Mouse (Mus musculus) frontal cortex, postnatal 25 days (tissue): ENCODE data around the gene Col23a1.
A peak's percentile ranks its signal among the peaks of the same experiment; 100 is the strongest.
"Not testable (repeated sequence)": the region's sequence is repeated elsewhere in the genome, so short reads cannot be mapped to it uniquely, and the experiment has no call there.

Source experiments
- DNase-seq, 2 experiments: peaks; one replicate each; pipeline ENCODE4 v3.0.0; 2022; ENCODE audit warnings: low spot score in 2 of 2

Col23a1 gene

GRCm38 (mm10) chr11:51328387-51328942 is 38.7 kb downstream of the Col23a1 start:
- no peak for DNase-seq

- no peak for DNase-seq
Observed at GRCm38 (mm10) chr11:51329837-51330714, 40.4 kb downstream of the Col23a1 start.

GRCm38 (mm10) chr11:51334017-51334416 is 44.3 kb downstream of the Col23a1 start:
- DNase-seq: no peak

GRCm38 (mm10) chr11:51337585-51337984 is 47.9 kb downstream of the Col23a1 start:
- DNase-seq: peak in 1 of 2 experiments; percentile 16

- DNase-seq: no peak
Observed at GRCm38 (mm10) chr11:51338416-51338815, 48.7 kb downstream of the Col23a1 start.

- no peak for DNase-seq
Observed at GRCm38 (mm10) chr11:51341091-51341490, 51.4 kb downstream of the Col23a1 start.

GRCm38 (mm10) chr11:51342776-51343175 is 53.1 kb downstream of the Col23a1 start:
- DNase-seq: peak; percentile 40 to 52

- no peak for DNase-seq
Observed at GRCm38 (mm10) chr11:51343312-51343711, 53.6 kb downstream of the Col23a1 start.

GRCm38 (mm10) chr11:51343728-51344289 is 54.1 kb downstream of the Col23a1 start:
- DNase-seq: no peak

GRCm38 (mm10) chr11:51345481-51346465 is 56.1 kb downstream of the Col23a1 start:
- no peak for DNase-seq

- DNase-seq: no peak
Observed at GRCm38 (mm10) chr11:51347756-51348155, 58.0 kb downstream of the Col23a1 start.

- no peak for DNase-seq
Observed at GRCm38 (mm10) chr11:51349665-51350064, 59.9 kb downstream of the Col23a1 start.

GRCm38 (mm10) chr11:51351151-51351550 is 61.4 kb downstream of the Col23a1 start:
- no peak for DNase-seq

GRCm38 (mm10) chr11:51351841-51352240 is 62.1 kb downstream of the Col23a1 start:
- no peak for DNase-seq

GRCm38 (mm10) chr11:51353746-51354145 is 64.0 kb downstream of the Col23a1 start:
- no peak for DNase-seq

- not testable (repeated sequence) for DNase-seq
Observed at GRCm38 (mm10) chr11:51358981-51359380, 69.3 kb downstream of the Col23a1 start.

GRCm38 (mm10) chr11:51364353-51364752 is 74.6 kb downstream of the Col23a1 start:
- DNase-seq: no peak

- DNase-seq: no peak
Observed at GRCm38 (mm10) chr11:51367334-51367733, 77.6 kb downstream of the Col23a1 start.

GRCm38 (mm10) chr11:51370273-51370672 is 80.6 kb downstream of the Col23a1 start:
- no peak for DNase-seq

GRCm38 (mm10) chr11:51371321-51371720 is 81.6 kb downstream of the Col23a1 start:
- DNase-seq: no peak

- DNase-seq: no peak
Observed at GRCm38 (mm10) chr11:51371926-51372325, 82.2 kb downstream of the Col23a1 start.

GRCm38 (mm10) chr11:51377199-51377598 is 87.5 kb downstream of the Col23a1 start:
- no peak for DNase-seq
